Mouse (Mus musculus) thymus, adult 2 months (tissue): ENCODE measurements at regions not wholly inside any gene's neighbourhood (a gene's known extent, or its start where the extent isn't known, plus 50 kb on each side); places are given as distances from the start of the nearest gene placed in this dataset.

Experiments used
- DNase-seq: peaks from one replicate; pipeline ENCODE4 v3.0.0; 2021
- H3K27ac ChIP-seq: fragments of 200-500 bp; 2 replicates; pipeline ENCODE4 v1.5.1; 2012; ENCODE audit warnings: low read length, control low read depth; ENCODE audit not compliant: control insufficient read depth, insufficient read depth
- H3K27me3 ChIP-seq: fragments of 200-500 bp; 2 replicates; pipeline ENCODE4 v1.6.1; 2012; ENCODE audit warnings: mild to moderate bottlenecking, low read length, moderate library complexity, mixed read lengths; ENCODE audit not compliant: control insufficient read depth, insufficient read depth
- H3K36me3 ChIP-seq: fragments of 200-500 bp; 2 replicates; pipeline ENCODE4 v1.6.1; 2012; ENCODE audit warnings: mild to moderate bottlenecking, low read length, moderate library complexity; ENCODE audit not compliant: control insufficient read depth, insufficient read depth
- H3K4me1 ChIP-seq: fragments of 200-500 bp; replicated peaks from 2 replicates; pipeline ENCODE4 v1.6.1; 2012; ENCODE audit warnings: low read length; ENCODE audit not compliant: control insufficient read depth, insufficient read depth
- H3K4me3 ChIP-seq: fragments of 200-500 bp; 2 replicates; pipeline ENCODE4 v1.5.1; 2012; ENCODE audit warnings: mild to moderate bottlenecking, low read length, control low read depth, moderate library complexity; ENCODE audit not compliant: control insufficient read depth, insufficient read depth
- CTCF ChIP-seq: fragments of 200-500 bp; IDR thresholded peaks from 2 replicates; pipeline ENCODE4 v1.5.1; 2012; ENCODE audit warnings: mild to moderate bottlenecking, control low read depth, low read length, moderate library complexity, borderline replicate concordance; ENCODE audit not compliant: control insufficient read depth, poor library complexity, insufficient read depth; ENCODE audit errors: extremely low read depth
- POLR2A ChIP-seq: fragments of 200-500 bp; IDR thresholded peaks from 2 replicates; pipeline ENCODE4 v1.6.1; 2012; ENCODE audit warnings: mild to moderate bottlenecking, low read length, control low read depth, moderate library complexity; ENCODE audit not compliant: control insufficient read depth, poor library complexity, insufficient read depth; ENCODE audit errors: extremely low read depth
- WGBS: fragments of 180-500 bp; shearing (Covaris S2); methylation state at CpG from one replicate; pipeline ENCODE4 v1.1.7; 2018; 5-methylcytosine and 5-hydroxymethylcytosine counted together

GRCm38 (mm10) chr9:51441773-51442381, 113.2 kb upstream of the 1810046K07Rik start:
- no peaks in the 10 kb centered on the region for H3K36me3 ChIP-seq
- H3K27ac ChIP-seq: no peak overlapping the region
- no peaks in the 10 kb centered on the region for H3K27me3 ChIP-seq
- WGBS: 71% methylated on average over 5 of the region's 5 CpGs
- H3K4me3 ChIP-seq: no peak overlapping the region
- no peak for DNase-seq
- no peak for TF ChIP-seq POLR2A
- TF ChIP-seq CTCF: no peak
- no peaks in the 10 kb centered on the region for H3K4me1 ChIP-seq

DNA sequence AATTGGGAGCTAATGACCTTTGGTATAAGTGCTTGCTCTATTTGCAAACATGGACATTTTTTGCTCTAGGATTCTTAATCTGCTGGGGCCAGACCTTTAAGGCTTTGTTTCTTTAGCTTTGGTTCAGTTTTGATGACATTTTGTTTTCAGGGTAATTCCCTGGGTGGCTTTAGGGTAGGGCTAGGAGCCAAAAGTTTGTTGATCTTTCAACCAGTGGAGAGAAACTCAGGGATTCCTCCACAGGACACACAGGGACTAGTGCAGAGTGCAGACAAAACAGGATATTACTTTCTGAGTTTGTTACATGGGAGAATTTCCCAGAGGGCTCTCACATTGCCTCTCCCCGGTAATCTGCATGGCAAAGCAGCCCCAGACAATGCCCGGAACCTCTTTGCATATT, 127.0 kb upstream of the 1810046K07Rik start:
- H3K4me1 ChIP-seq: no peaks in the 10 kb centered on the region
- WGBS: 72% methylated on average over 2 of the region's 2 CpGs
- H3K27ac ChIP-seq: no peak overlapping the region
- no peak overlapping the region for H3K4me3 ChIP-seq
- no peak for DNase-seq
- no peak for TF ChIP-seq POLR2A
- no peak for TF ChIP-seq CTCF
- H3K36me3 ChIP-seq: no peaks in the 10 kb centered on the region
- H3K27me3 ChIP-seq: no peaks in the 10 kb centered on the region

- Histone ChIP-seq H3K27ac (no peak overlapping the region), H3K4me3 (no peak overlapping the region), H3K36me3 (no peaks in the 10 kb centered on the region), H3K27me3 (no peaks in the 10 kb centered on the region), H3K4me1 (no peaks in the 10 kb centered on the region)
- no peak for TF ChIP-seq POLR2A
- TF ChIP-seq CTCF: no peak
- WGBS: 88% methylated on average over 6 of the region's 6 CpGs
- no peak for DNase-seq
Measured at GRCm38 (mm10) chr9:51462463-51463024, 133.8 kb upstream of the 1810046K07Rik start.

GRCm38 (mm10) chr9:51470031-51470430, 141.3 kb upstream of the 1810046K07Rik start:
- no peak for TF ChIP-seq POLR2A
- TF ChIP-seq CTCF: no peak
- no peak for DNase-seq
- Histone ChIP-seq H3K4me3 (no peak overlapping the region), H3K4me1 (no peaks in the 10 kb centered on the region), H3K27me3 (no peaks in the 10 kb centered on the region), H3K36me3 (no peaks in the 10 kb centered on the region), H3K27ac (no peak overlapping the region)
- WGBS: 91% methylated on average over 1 of the region's 1 CpGs

DNA sequence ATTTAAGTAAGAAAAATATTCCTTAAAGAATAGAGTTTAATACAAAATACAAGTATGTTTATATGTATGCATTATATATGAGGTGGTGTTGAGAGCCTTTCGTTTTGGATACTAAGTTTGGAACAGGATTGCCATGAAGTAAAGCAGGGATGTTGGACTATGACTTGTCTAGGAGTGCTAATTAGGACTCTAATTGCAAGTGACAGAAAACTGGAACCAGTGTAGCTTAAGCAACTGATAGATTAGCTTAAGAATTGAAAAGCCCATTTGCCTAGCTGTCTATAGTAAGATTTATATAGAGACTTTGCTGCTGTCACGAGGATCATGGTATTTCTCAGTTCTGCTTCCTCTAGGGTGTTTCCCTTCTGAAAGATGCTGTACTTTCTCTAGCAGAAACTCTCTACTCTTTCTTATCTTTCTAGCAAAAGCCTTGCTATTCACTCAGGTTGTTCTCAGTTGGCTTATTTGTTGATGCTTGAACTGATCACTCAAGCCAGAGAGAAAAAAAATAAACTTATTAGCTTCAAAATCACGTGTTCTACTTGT, 147.9 kb upstream of the 1810046K07Rik start:
- H3K4me1 ChIP-seq: no peaks in the 10 kb centered on the region
- H3K27me3 ChIP-seq: no peaks in the 10 kb centered on the region
- WGBS: 57% methylated on average over 3 of the region's 3 CpGs
- H3K27ac ChIP-seq: no peak overlapping the region
- TF ChIP-seq POLR2A (no peak), CTCF (no peak)
- no peaks in the 10 kb centered on the region for H3K36me3 ChIP-seq
- no peak for DNase-seq
- H3K4me3 ChIP-seq: no peak overlapping the region

- Histone ChIP-seq H3K27me3 (no peaks in the 10 kb centered on the region), H3K36me3 (no peaks in the 10 kb centered on the region), H3K4me3 (no peak overlapping the region), H3K4me1 (no peaks in the 10 kb centered on the region), H3K27ac (no peak overlapping the region)
- no peak for TF ChIP-seq POLR2A
- no peak for DNase-seq
- 84% methylated on average over 3 of the region's 3 CpGs for WGBS
Measured at GRCm38 (mm10) chr9:51487840-51488239, 159.1 kb upstream of the 1810046K07Rik start.

GRCm38 (mm10) chr9:51507265-51507913, 178.7 kb upstream of the 1810046K07Rik start:
- H3K4me3 ChIP-seq: no peak overlapping the region
- no peak for DNase-seq
- H3K27ac ChIP-seq: no peak overlapping the region
- H3K4me1 ChIP-seq: no peaks in the 10 kb centered on the region
- H3K27me3 ChIP-seq: no peaks in the 10 kb centered on the region
- no peak for TF ChIP-seq POLR2A
- TF ChIP-seq CTCF: no peak
- 75% methylated on average over 3 of the region's 3 CpGs for WGBS
- H3K36me3 ChIP-seq: no peaks in the 10 kb centered on the region
